Mouse (Mus musculus): ENCODE results near the gene Slco4c1. TPM values are rescaled to one million over a fixed set of nuclear protein-coding genes. Genes with fewer than 3 reads are reported as not detected.

The Slco4c1 gene
- polyA plus RNA-seq, 1 experiment from 2014 or later, result 0.05 TPM

DNA sequence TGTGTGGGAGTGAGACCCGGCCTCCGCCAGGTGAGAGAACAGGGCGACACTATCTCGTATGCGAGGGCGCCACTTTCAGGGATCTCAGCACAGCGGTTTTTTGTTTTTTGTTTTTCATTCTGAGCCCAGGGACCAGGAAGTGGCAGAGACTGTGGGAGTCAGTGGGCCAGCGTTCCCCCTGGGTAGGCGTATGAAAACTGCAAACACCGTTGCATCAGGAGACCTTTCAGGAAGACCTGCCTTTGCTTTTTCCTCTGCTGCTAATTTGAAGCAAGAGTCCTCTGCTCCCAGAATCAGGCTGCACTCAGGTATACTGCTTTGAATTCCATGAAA lies 356 bp upstream of the Slco4c1 start:
- H3K4me3 ChIP-seq (ENCODE audit: low read depth, low read length), result peak overlapping the region; percentile 48
- peak overlapping the region; percentile 48 for H3K9ac ChIP-seq (ENCODE audit: low read length)
- WGBS, result 3% methylated on average over 10 of the region's 10 CpGs
- no peak overlapping the region for H3K27ac ChIP-seq (replicated peaks)
- TF ChIP-seq EP300 (optimal IDR thresholded peaks at IDR 0.05), result no peak
- no peak for TF ChIP-seq CTCF (IDR thresholded peaks at IDR 0.05; ENCODE audit: low read depth)
- no peaks in the 10 kb centered on the region; the same call in 1 of the 2 replicates for H3K4me1 ChIP-seq (replicated peaks; ENCODE audit: control insufficient read depth, insufficient read depth)
- peak overlapping the region; percentile 77 for H3K4me2 ChIP-seq (replicated peaks; ENCODE audit: low read depth)
- no peaks in the 10 kb centered on the region for H3K9me3 ChIP-seq (ENCODE audit: control insufficient read depth, low read length)
- no peaks in the 10 kb centered on the region for H3K36me3 ChIP-seq (ENCODE audit: control insufficient read depth, insufficient read depth, low read length)
- no peak for ATAC-seq (ENCODE audit: low FRiP score, low TSS enrichment)
- H3K27me3 ChIP-seq (ENCODE audit: control insufficient read depth, insufficient read depth, low read length), result no peaks in the 10 kb centered on the region
- DNase-seq (ENCODE audit: low spot score), result no peak

DNA sequence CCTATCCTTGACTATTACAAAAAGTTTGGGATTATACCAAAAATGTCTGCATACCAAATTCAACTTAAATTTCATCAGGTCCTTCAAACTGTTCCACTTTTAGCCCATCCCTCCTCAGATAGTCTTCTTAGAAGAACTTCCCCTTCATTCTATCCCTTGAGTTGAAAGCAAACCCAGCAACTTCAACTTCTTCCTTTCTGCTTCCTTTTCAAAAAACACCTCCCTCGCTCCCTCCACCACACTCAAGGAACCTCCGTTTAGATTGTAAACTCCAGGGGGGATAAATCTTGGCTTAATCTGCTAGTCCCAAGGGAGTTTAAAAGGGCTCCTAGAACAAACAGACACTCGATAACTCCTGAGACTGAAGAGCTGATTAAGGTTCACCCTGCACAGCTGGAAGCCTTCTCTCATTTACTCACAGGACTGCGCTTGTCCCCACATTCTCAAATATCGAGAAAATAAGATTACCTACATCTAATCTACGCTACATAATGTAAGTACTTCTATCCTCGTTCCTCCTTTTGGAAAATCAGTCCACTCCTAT lies 1.1 kb downstream of the Slco4c1 start:
- H3K4me2 ChIP-seq (replicated peaks; ENCODE audit: low read depth), result peak overlapping the region; percentile 77; the same call in 1 of the 2 replicates
- H3K27me3 ChIP-seq (ENCODE audit: control insufficient read depth, insufficient read depth, low read length), result no peaks in the 10 kb centered on the region
- no peaks in the 10 kb centered on the region for H3K36me3 ChIP-seq (ENCODE audit: control insufficient read depth, insufficient read depth, low read length)
- TF ChIP-seq EP300 (optimal IDR thresholded peaks at IDR 0.05) (no peak), CTCF (IDR thresholded peaks at IDR 0.05; ENCODE audit: low read depth) (no peak)
- ATAC-seq (ENCODE audit: low FRiP score, low TSS enrichment) (no peak), DNase-seq (ENCODE audit: low spot score) (no peak)
- H3K4me1 ChIP-seq (replicated peaks; ENCODE audit: control insufficient read depth, insufficient read depth), result no peaks in the 10 kb centered on the region; the same call in 1 of the 2 replicates
- WGBS, result 11% methylated on average over 7 of the region's 7 CpGs
- H3K9me3 ChIP-seq (ENCODE audit: control insufficient read depth, low read length), result no peaks in the 10 kb centered on the region
- H3K4me3 ChIP-seq (ENCODE audit: low read depth, low read length), result no peak overlapping the region
- no peak overlapping the region for H3K9ac ChIP-seq (ENCODE audit: low read length)
- no peak overlapping the region for H3K27ac ChIP-seq (replicated peaks)

DNA sequence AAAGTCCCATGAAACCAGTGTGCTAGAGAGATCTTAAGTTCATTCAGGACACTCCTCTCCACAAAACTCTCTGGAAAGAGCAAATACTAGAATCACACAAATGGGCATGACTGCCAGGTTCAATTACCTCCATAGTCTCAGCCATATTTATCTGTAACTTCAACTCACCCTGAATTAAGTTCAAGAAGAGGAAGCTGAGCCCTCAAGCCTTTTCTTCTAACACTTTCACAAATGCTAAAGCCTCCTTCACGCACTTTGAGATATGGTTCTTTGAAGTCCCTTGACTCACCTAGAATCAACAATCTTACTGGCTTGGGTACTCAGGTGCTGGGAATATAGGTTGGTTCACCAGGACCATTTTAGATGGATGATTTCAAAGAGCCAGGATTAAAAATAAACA lies 3.2 kb downstream of the Slco4c1 start:
- no peak for ATAC-seq (ENCODE audit: low FRiP score, low TSS enrichment)
- Histone ChIP-seq H3K27ac (replicated peaks) (no peak overlapping the region), H3K9me3 (ENCODE audit: control insufficient read depth, low read length) (no peaks in the 10 kb centered on the region), H3K9ac (ENCODE audit: low read length) (no peak overlapping the region), H3K36me3 (ENCODE audit: control insufficient read depth, insufficient read depth, low read length) (no peaks in the 10 kb centered on the region), H3K27me3 (ENCODE audit: control insufficient read depth, insufficient read depth, low read length) (no peaks in the 10 kb centered on the region), H3K4me2 (replicated peaks; ENCODE audit: low read depth) (no peak overlapping the region), H3K4me3 (ENCODE audit: low read depth, low read length) (no peak overlapping the region), H3K4me1 (replicated peaks; ENCODE audit: control insufficient read depth, insufficient read depth) (no peaks in the 10 kb centered on the region; the same call in 1 of the 2 replicates)
- WGBS, result 83% methylated on average over 1 of the region's 1 CpGs
- TF ChIP-seq EP300 (optimal IDR thresholded peaks at IDR 0.05) (no peak), CTCF (IDR thresholded peaks at IDR 0.05; ENCODE audit: low read depth) (no peak)
- no peak for DNase-seq (ENCODE audit: low spot score)

DNA sequence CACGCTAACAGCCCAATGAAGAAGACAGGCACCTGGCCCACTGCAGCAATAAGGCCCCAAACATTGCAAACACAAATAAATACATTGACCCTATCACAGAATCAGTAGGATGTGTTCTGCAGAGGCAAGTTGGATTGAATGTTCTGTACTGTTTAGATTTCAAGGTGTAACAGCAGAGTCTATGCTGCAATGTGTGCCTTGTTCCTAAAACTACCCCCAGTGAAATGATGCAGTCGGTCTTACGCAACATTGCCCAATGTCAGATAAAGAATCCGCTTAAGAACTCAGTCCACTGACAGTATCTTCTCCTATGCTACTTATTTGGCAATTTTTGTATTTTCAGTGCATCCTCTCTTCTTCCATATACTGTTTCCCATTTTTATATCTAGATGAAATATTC lies 6.0 kb downstream of the Slco4c1 start:
- 92% methylated on average over 4 of the region's 4 CpGs for WGBS
- Histone ChIP-seq H3K9ac (ENCODE audit: low read length) (no peak overlapping the region), H3K9me3 (ENCODE audit: control insufficient read depth, low read length) (no peaks in the 10 kb centered on the region), H3K4me3 (ENCODE audit: low read depth, low read length) (no peak overlapping the region), H3K27me3 (ENCODE audit: control insufficient read depth, insufficient read depth, low read length) (no peaks in the 10 kb centered on the region), H3K4me1 (replicated peaks; ENCODE audit: control insufficient read depth, insufficient read depth) (no peaks in the 10 kb centered on the region), H3K27ac (replicated peaks) (no peak overlapping the region), H3K36me3 (ENCODE audit: control insufficient read depth, insufficient read depth, low read length) (no peaks in the 10 kb centered on the region), H3K4me2 (replicated peaks; ENCODE audit: low read depth) (no peak overlapping the region)
- DNase-seq (ENCODE audit: low spot score) (no peak), ATAC-seq (ENCODE audit: low FRiP score, low TSS enrichment) (no peak)
- TF ChIP-seq CTCF (IDR thresholded peaks at IDR 0.05; ENCODE audit: low read depth) (no peak), EP300 (optimal IDR thresholded peaks at IDR 0.05) (no peak)

DNA sequence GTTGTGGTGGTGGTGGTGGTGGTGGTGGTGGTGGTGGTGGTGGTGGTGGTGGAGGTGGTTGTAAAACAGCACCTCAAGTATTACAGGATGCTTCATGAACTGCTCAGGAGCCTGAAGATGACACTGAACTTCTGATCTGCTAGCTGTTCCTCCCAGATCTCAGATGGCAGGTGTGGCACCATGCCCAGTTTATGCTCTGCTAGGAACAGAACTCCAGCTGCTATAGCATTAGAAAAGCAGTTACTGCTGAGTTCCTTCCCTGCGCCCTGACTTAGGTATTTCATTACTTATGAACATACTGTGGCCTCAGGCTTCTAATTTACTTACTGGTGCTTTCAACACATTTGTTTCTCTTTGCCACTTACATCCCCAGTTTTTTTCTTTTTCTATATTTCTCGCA lies 7.9 kb downstream of the Slco4c1 start:
- no peak overlapping the region for H3K4me2 ChIP-seq (replicated peaks; ENCODE audit: low read depth)
- H3K36me3 ChIP-seq (ENCODE audit: control insufficient read depth, insufficient read depth, low read length), result no peaks in the 10 kb centered on the region
- no peak overlapping the region for H3K27ac ChIP-seq (replicated peaks)
- no peaks in the 10 kb centered on the region for H3K9me3 ChIP-seq (ENCODE audit: control insufficient read depth, low read length)
- H3K4me1 ChIP-seq (replicated peaks; ENCODE audit: control insufficient read depth, insufficient read depth), result no peaks in the 10 kb centered on the region
- no peaks in the 10 kb centered on the region for H3K27me3 ChIP-seq (ENCODE audit: control insufficient read depth, insufficient read depth, low read length)
- DNase-seq (ENCODE audit: low spot score) (no peak), ATAC-seq (ENCODE audit: low FRiP score, low TSS enrichment) (no peak)
- 70% methylated on average over 2 of the region's 2 CpGs for WGBS
- TF ChIP-seq CTCF (IDR thresholded peaks at IDR 0.05; ENCODE audit: low read depth) (no peak), EP300 (optimal IDR thresholded peaks at IDR 0.05) (no peak)
- H3K4me3 ChIP-seq (ENCODE audit: low read depth, low read length), result no peak overlapping the region
- H3K9ac ChIP-seq (ENCODE audit: low read length), result no peak overlapping the region

DNA sequence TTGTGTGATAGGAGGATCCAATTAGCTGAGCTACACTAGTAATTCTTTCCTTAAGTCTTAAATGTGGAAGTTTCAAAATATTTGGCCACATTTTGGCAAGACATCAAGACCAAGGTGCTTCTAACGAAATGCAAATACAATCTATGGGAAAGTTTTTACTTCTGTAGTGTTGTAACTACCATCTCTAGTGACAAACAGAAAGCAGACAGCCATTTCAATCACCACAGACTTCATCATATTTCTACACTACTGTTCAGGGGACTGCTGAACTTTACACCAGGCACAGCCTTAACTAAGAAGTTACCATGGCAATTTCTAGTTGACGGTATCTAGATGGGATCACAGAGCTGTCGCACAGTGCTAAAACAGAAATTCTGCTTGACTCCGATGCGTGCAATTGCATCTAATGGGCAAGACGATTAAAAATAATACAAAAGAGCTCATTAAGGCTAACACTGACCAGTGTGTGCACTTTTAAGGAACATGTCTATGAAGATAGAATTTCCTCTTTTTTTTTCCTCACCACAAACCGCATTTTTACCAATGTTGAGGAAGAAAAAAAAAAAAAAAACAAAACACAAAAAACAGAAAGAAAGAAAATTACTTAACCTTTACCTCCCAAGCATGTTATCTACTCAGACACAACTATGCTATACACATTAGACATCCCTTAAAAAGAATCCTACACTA lies 11.8 kb downstream of the Slco4c1 start:
- ATAC-seq (ENCODE audit: low FRiP score, low TSS enrichment), result no peak
- Histone ChIP-seq H3K27ac (replicated peaks) (no peak overlapping the region), H3K27me3 (ENCODE audit: control insufficient read depth, insufficient read depth, low read length) (no peaks in the 10 kb centered on the region), H3K4me3 (ENCODE audit: low read depth, low read length) (no peak overlapping the region), H3K9ac (ENCODE audit: low read length) (no peak overlapping the region), H3K9me3 (ENCODE audit: control insufficient read depth, low read length) (no peaks in the 10 kb centered on the region), H3K36me3 (ENCODE audit: control insufficient read depth, insufficient read depth, low read length) (no peaks in the 10 kb centered on the region), H3K4me2 (replicated peaks; ENCODE audit: low read depth) (no peak overlapping the region), H3K4me1 (replicated peaks; ENCODE audit: control insufficient read depth, insufficient read depth) (no peaks in the 10 kb centered on the region)
- no peak for DNase-seq (ENCODE audit: low spot score)
- TF ChIP-seq CTCF (IDR thresholded peaks at IDR 0.05; ENCODE audit: low read depth) (no peak), EP300 (optimal IDR thresholded peaks at IDR 0.05) (no peak)
- WGBS, result 86% methylated on average over 7 of the region's 7 CpGs

Data from stomach, postnatal 0 days (tissue).